Mouse (Mus musculus) thymus, adult 2 months (tissue): ENCODE measurements around the gene Hoxb8.

ENCODE experiments used
- CTCF ChIP-seq: fragments of 200-500 bp; IDR thresholded peaks from 2 replicates; pipeline ENCODE4 v1.5.1; 2012; ENCODE audit warnings: mild to moderate bottlenecking, control low read depth, low read length, moderate library complexity, borderline replicate concordance; ENCODE audit not compliant: control insufficient read depth, poor library complexity, insufficient read depth; ENCODE audit errors: extremely low read depth
- POLR2A ChIP-seq: fragments of 200-500 bp; IDR thresholded peaks from 2 replicates; pipeline ENCODE4 v1.6.1; 2012; ENCODE audit warnings: mild to moderate bottlenecking, low read length, control low read depth, moderate library complexity; ENCODE audit not compliant: control insufficient read depth, poor library complexity, insufficient read depth; ENCODE audit errors: extremely low read depth

- no peak for TF ChIP-seq CTCF
- no peak for TF ChIP-seq POLR2A
Measured at GRCm38 (mm10) chr11:96255111-96255995, 26.4 kb upstream of the Hoxb8 start.
